Mouse (Mus musculus) liver, embryonic 14.5 days (tissue): ENCODE measurements around the gene Slc25a44. TPM values are rescaled to one million over a fixed set of nuclear protein-coding genes. Genes with fewer than 3 reads are reported as not detected.
A peak's percentile ranks its signal among the peaks of the same experiment; 100 is the strongest.

ENCODE experiments used
- ATAC-seq: fragments of 200-750 bp; cut with Nextera tagmentation; 2 replicates; pipeline ENCODE4 v1.8.0; 2017; ENCODE audit warnings: moderate number of reproducible peaks, mild to moderate bottlenecking, moderate library complexity; ENCODE audit not compliant: insufficient read depth
- DNase-seq, 3 experiments: peaks; one replicate each; pipeline ENCODE4 v3.0.0-alpha.2; 2012 to 2013; ENCODE audit warnings: low read depth in 3 of 3, low spot score in 3 of 3
- H3K27ac ChIP-seq: fragments of 300-500 bp; sonication (generic); 2 replicates; pipeline ENCODE4 v1.5.1; 2014; ENCODE audit warnings: moderate library complexity, mild to moderate bottlenecking, control low read depth, inconsistent platforms
- H3K27me3 ChIP-seq: fragments of 300-500 bp; sonication (generic); 2 replicates; pipeline ENCODE4 v1.6.1; 2014; ENCODE audit warnings: mild to moderate bottlenecking, low read length, moderate library complexity; ENCODE audit not compliant: control insufficient read depth, insufficient read depth
- H3K36me3 ChIP-seq: fragments of 300-500 bp; sonication (generic); replicated peaks from 2 replicates; pipeline ENCODE4 v1.6.1; 2014; ENCODE audit warnings: low read depth; ENCODE audit not compliant: control insufficient read depth, insufficient read depth
- H3K4me1 ChIP-seq, 2 experiments: fragments of 200-500 bp in 1 of 2; fragments of 300-500 bp in 1 of 2; sonication (generic) in 1 of 2; replicated peaks; 2 replicates each; pipeline ENCODE4 v1.6.1; 2012 to 2014; ENCODE audit warnings: antibody characterized with exemption in 1 of 2, inconsistent platforms in 1 of 2, low read length in 1 of 2; ENCODE audit not compliant: control insufficient read depth in 2 of 2, insufficient read depth in 2 of 2
- H3K4me2 ChIP-seq: fragments of 300-500 bp; sonication (generic); 2 replicates; pipeline ENCODE4 v1.6.1; 2014; ENCODE audit warnings: low read depth, mild to moderate bottlenecking, control low read depth, moderate library complexity
- H3K4me3 ChIP-seq, 2 experiments: fragments of 200-500 bp in 1 of 2; fragments of 300-500 bp in 1 of 2; sonication (generic) in 1 of 2; 2 replicates each; pipeline ENCODE4 v1.5.1; 2012 to 2014; ENCODE audit warnings: low read depth in 2 of 2, low read length in 2 of 2, mild to moderate bottlenecking in 2 of 2, control low read depth in 1 of 2, inconsistent platforms in 1 of 2, moderate library complexity in 1 of 2; ENCODE audit not compliant: insufficient read depth in 1 of 2
- H3K9ac ChIP-seq: fragments of 300-500 bp; sonication (generic); replicated peaks from 2 replicates; pipeline ENCODE4 v1.6.1; 2014; ENCODE audit warnings: mild to moderate bottlenecking, control low read depth, moderate library complexity
- H3K9me3 ChIP-seq: fragments of 300-500 bp; sonication (generic); 2 replicates; pipeline ENCODE4 v1.6.1; 2016; ENCODE audit warnings: low read length, mixed read lengths; ENCODE audit not compliant: control insufficient read depth
- CTCF ChIP-seq: IDR thresholded peaks from 2 replicates; pipeline ENCODE4 v1.5.1; 2016; ENCODE audit warnings: antibody characterized with exemption, low read depth, control low read depth
- EP300 ChIP-seq: IDR thresholded peaks from 2 replicates; pipeline ENCODE4 v1.6.1; 2016; ENCODE audit warnings: antibody characterized with exemption, low read depth
- WGBS: fragments of 180-500 bp; shearing (Covaris S2); extraction: QIAGEN DNeasy Blood & Tissue Kit; methylation state at CpG from one replicate; pipeline ENCODE4 v1.1.7; 2014; ENCODE audit not compliant: insufficient replicate concordance; 5-methylcytosine and 5-hydroxymethylcytosine counted together
- microRNA-seq: library from miRNA; unstranded; fragments of <30 nt; microRNA quantifications from one replicate; pipeline ENCODE4, GENCODE M21; 2016
- polyA plus RNA-seq, 2 experiments: library from polyadenylated mRNA; depleted of rRNA in 1 of 2; stranded (reverse) in 1 of 2; unstranded in 1 of 2; fragments of >200 nt; fragmentation: Nextera tagmentation in 1 of 2; extraction: Ambion mirVana in 1 of 2; gene quantifications; 2 replicates each; pipeline versions ENCODE4 v1.2.1 to v1.2.3; 2012 to 2014

Slc25a44 gene
- polyA plus RNA-seq, 2 experiments = 8.8 to 9.9 TPM

DNA sequence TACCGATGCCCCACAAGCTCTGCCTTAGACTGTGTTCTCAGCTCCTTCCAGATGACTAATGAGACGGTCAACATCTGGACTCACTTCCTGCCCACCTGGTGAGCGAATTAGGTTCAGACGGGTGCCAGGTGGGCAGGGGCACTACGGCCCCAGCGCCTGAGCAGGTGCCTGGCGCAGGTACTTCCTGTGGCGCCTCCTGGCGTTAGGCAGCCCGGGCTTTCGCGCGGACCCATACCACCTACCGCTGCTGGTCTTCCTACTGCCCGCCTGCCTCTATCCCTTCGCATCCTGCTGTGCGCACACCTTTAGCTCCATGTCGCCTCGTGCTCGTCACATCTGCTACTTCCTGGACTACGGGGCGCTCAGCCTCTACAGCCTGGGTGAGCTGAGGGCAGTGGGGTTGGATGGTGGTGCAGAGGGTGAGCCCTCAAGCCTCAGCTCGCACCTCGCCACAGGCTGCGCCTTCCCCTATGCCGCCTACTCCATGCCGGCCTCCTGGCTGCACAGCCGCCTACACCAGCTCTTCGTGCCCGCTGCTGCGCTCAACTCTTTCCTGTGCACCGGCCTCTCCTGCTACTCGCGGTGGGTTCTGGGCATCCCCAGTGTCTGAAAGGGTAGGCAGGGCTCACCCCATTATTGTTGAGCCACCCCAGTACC, 59.1 kb downstream of the Slc25a44 start:
- Histone ChIP-seq H3K27me3 (peaks cover 17% of the 10 kb centered on the region), H3K4me3 (peak overlapping the region; percentile 54 to 58; a peak in 3 of 4 replicates), H3K9ac (peak overlapping the region; percentile 52), H3K4me1 (peaks cover 32 to 37% of the 10 kb centered on the region in 2 experiments), H3K36me3 (peaks cover 17% of the 10 kb centered on the region), H3K27ac (no peak overlapping the region), H3K4me2 (peak overlapping the region; percentile 73), H3K9me3 (peaks cover 3% of the 10 kb centered on the region)
- TF ChIP-seq EP300 (no peak), CTCF (peak; percentile 51)
- ATAC-seq (no peak), DNase-seq (no peak)
- 32% methylated on average over 34 of the region's 34 CpGs for WGBS

GRCm38 (mm10) chr3:88364337-88364736, 60.6 kb downstream of the Slc25a44 start, which contains the start of gene Paqr6:
Gene Paqr6 (plus strand): TSS chr3:88364584.
- peak within 1 kb of the TSS; percentile 89 for H3K27ac ChIP-seq
- WGBS = 3% methylated on average over 16 of the region's 16 CpGs
- H3K4me2 ChIP-seq = peak within 1 kb of the TSS; percentile 73
- no peaks in the 10 kb centered on the region for H3K9me3 ChIP-seq
- peak within 1 kb of the TSS; percentile 54 to 58 for H3K4me3 ChIP-seq
- peaks cover 32 to 37% of the 10 kb centered on the region in 2 experiments for H3K4me1 ChIP-seq
- TF ChIP-seq CTCF (no peak), EP300 (no peak)
- DNase-seq = peak; percentile 69 to 76 (median 70)
- H3K36me3 ChIP-seq = peaks cover 32% of the 10 kb centered on the region
- H3K9ac ChIP-seq = peak within 1 kb of the TSS; percentile 52
- peaks cover 17% of the 10 kb centered on the region for H3K27me3 ChIP-seq
- peak; percentile 67 for ATAC-seq

DNA sequence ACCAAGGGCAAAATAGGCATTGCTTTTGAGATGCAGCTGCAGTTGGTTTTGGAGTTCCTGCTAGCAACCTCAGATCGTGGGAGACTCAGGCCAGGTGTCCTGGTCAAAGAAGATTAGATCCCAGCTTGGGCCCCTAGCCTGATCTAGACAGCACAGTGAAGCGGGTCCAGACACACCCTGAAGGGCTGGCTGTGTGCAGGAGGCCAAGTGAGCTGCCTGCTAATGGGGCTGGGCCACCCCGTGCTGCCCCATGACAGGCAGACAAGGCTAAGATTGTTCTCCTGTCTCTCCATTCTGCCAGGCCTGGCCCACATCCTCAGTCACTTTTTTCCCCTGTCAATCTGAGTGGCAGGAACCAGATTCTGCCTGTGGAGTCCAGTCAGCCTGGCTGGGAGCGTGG, 61.2 kb downstream of the Slc25a44 start:
- peak; percentile 92 for ATAC-seq

GRCm38 (mm10) chr3:88361612-88362313, 63.2 kb downstream of the Slc25a44 start:
- peaks cover 32 to 37% of the 10 kb centered on the region in 2 experiments for H3K4me1 ChIP-seq
- H3K4me2 ChIP-seq = no peak overlapping the region
- H3K27me3 ChIP-seq = peaks cover 17% of the 10 kb centered on the region
- no peak for ATAC-seq
- no peaks in the 10 kb centered on the region for H3K9me3 ChIP-seq
- WGBS = 85% methylated on average over 2 of the region's 2 CpGs
- peak overlapping the region; percentile 80 for H3K27ac ChIP-seq
- TF ChIP-seq CTCF (no peak), EP300 (no peak)
- H3K36me3 ChIP-seq = peaks cover 55% of the 10 kb centered on the region
- DNase-seq = no peak
- H3K4me3 ChIP-seq = no peak overlapping the region
- no peak overlapping the region; the same call in 1 of the 2 replicates for H3K9ac ChIP-seq

More for the DNA sequence above, 61.2 kb downstream of the Slc25a44 start:
- H3K4me1 ChIP-seq = peaks cover 32 to 37% of the 10 kb centered on the region in 2 experiments
- peak overlapping the region; percentile 89 for H3K27ac ChIP-seq
- no peaks in the 10 kb centered on the region for H3K9me3 ChIP-seq
- H3K4me3 ChIP-seq = peak overlapping the region in 1 of 2 experiments; percentile 54; a peak in 2 of 4 replicates
- DNase-seq = peak; percentile 79 to 83 (median 80)
- peaks cover 17% of the 10 kb centered on the region for H3K27me3 ChIP-seq
- 27% methylated on average over 4 of the region's 4 CpGs for WGBS
- TF ChIP-seq EP300 (peak; percentile 79), CTCF (no peak)
- peak overlapping the region; percentile 73 for H3K4me2 ChIP-seq
- H3K9ac ChIP-seq = peak overlapping the region; percentile 46
- H3K36me3 ChIP-seq = peaks cover 38% of the 10 kb centered on the region

GRCm38 (mm10) chr3:88361096-88361495, 63.8 kb downstream of the Slc25a44 start:
- Histone ChIP-seq H3K27ac (no peak overlapping the region), H3K4me1 (peaks cover 32 to 37% of the 10 kb centered on the region in 2 experiments), H3K9me3 (no peaks in the 10 kb centered on the region), H3K36me3 (peaks cover 62% of the 10 kb centered on the region), H3K9ac (no peak overlapping the region), H3K27me3 (peaks cover 14% of the 10 kb centered on the region), H3K4me3 (no peak overlapping the region), H3K4me2 (no peak overlapping the region)
- WGBS = 53% methylated on average over 6 of the region's 6 CpGs
- TF ChIP-seq CTCF = no peak
- TF ChIP-seq EP300 = no peak
- DNase-seq = no peak
- no peak for ATAC-seq

Small RNAs within 50 kb of the gene (microRNA-seq; reads per million reads assigned to microRNA genes)
- not detected for gene Mir7011

Other genes with a start within 250 kb of the Slc25a44 start
- gene Rhbg, start 170.4 kb downstream of the Slc25a44 start, polyA plus RNA-seq (2012; rRNA removed) = 5.6 and 7.8 TPM in 2 replicates
- gene Rhbg, start 170.4 kb downstream of the Slc25a44 start, polyA plus RNA-seq (2014; fragmentation: Nextera tagmentation; extraction: Ambion mirVana) = 7.6 and 8.0 TPM in 2 replicates
- not detected in 2 replicates for gene Gm38392, start 137.9 kb downstream of the Slc25a44 start, polyA plus RNA-seq (2012; rRNA removed)
- gene Gm38392, start 137.9 kb downstream of the Slc25a44 start, polyA plus RNA-seq (2014; fragmentation: Nextera tagmentation; extraction: Ambion mirVana) = not detected in 2 replicates
- gene Tsacc, start 128.1 kb downstream of the Slc25a44 start, polyA plus RNA-seq (2012; rRNA removed) = 2.3 and 2.5 TPM in 2 replicates
- 3.7 and 4.6 TPM in 2 replicates for gene Tsacc, start 128.1 kb downstream of the Slc25a44 start, polyA plus RNA-seq (2014; fragmentation: Nextera tagmentation; extraction: Ambion mirVana)
- gene Cct3, start 128.0 kb downstream of the Slc25a44 start, polyA plus RNA-seq (2012; rRNA removed) = 121 and 179 TPM in 2 replicates
- gene Cct3, start 128.0 kb downstream of the Slc25a44 start, polyA plus RNA-seq (2014; fragmentation: Nextera tagmentation; extraction: Ambion mirVana) = 269 and 292 TPM in 2 replicates
- gene Glmp, start 100.1 kb downstream of the Slc25a44 start, polyA plus RNA-seq (2012; rRNA removed) = 29.2 and 31.1 TPM in 2 replicates
- 51.6 and 52.4 TPM in 2 replicates for gene Glmp, start 100.1 kb downstream of the Slc25a44 start, polyA plus RNA-seq (2014; fragmentation: Nextera tagmentation; extraction: Ambion mirVana)
- gene Tmem79, start 89.0 kb downstream of the Slc25a44 start, polyA plus RNA-seq (2012; rRNA removed) = 0.70 and 0.92 TPM in 2 replicates
- gene Tmem79, start 89.0 kb downstream of the Slc25a44 start, polyA plus RNA-seq (2014; fragmentation: Nextera tagmentation; extraction: Ambion mirVana) = 0.92 and 1.0 TPM in 2 replicates
- 33.6 and 36.6 TPM in 2 replicates for gene Smg5, start 88.9 kb downstream of the Slc25a44 start, polyA plus RNA-seq (2012; rRNA removed)
- 18.8 and 23.7 TPM in 2 replicates for gene Smg5, start 88.9 kb downstream of the Slc25a44 start, polyA plus RNA-seq (2014; fragmentation: Nextera tagmentation; extraction: Ambion mirVana)
- 7.8 and 8.7 TPM in 2 replicates for gene Paqr6, start 60.6 kb downstream of the Slc25a44 start, polyA plus RNA-seq (2012; rRNA removed)
- gene Paqr6, start 60.6 kb downstream of the Slc25a44 start, polyA plus RNA-seq (2014; fragmentation: Nextera tagmentation; extraction: Ambion mirVana) = 4.1 and 6.6 TPM in 2 replicates
- gene Bglap3, start 52.4 kb downstream of the Slc25a44 start, polyA plus RNA-seq (2012; rRNA removed) = 0.27 and 0.38 TPM in 2 replicates
- 0.29 and 0.38 TPM in 2 replicates for gene Bglap3, start 52.4 kb downstream of the Slc25a44 start, polyA plus RNA-seq (2014; fragmentation: Nextera tagmentation; extraction: Ambion mirVana)
- gene Bglap2, start 46.4 kb downstream of the Slc25a44 start, polyA plus RNA-seq (2012; rRNA removed) = not detected in 2 replicates
- not detected in 2 replicates for gene Bglap2, start 46.4 kb downstream of the Slc25a44 start, polyA plus RNA-seq (2014; fragmentation: Nextera tagmentation; extraction: Ambion mirVana)
- not detected in 2 replicates for gene Bglap, start 40.7 kb downstream of the Slc25a44 start, polyA plus RNA-seq (2012; rRNA removed)
- gene Bglap, start 40.7 kb downstream of the Slc25a44 start, polyA plus RNA-seq (2014; fragmentation: Nextera tagmentation; extraction: Ambion mirVana) = not detected in 2 replicates
- 59.1 and 60.6 TPM in 2 replicates for gene Pmf1, start 14.8 kb downstream of the Slc25a44 start, polyA plus RNA-seq (2012; rRNA removed)
- 73.8 and 81.2 TPM in 2 replicates for gene Pmf1, start 14.8 kb downstream of the Slc25a44 start, polyA plus RNA-seq (2014; fragmentation: Nextera tagmentation; extraction: Ambion mirVana)
- gene Sema4a, start 36.0 kb upstream of the Slc25a44 start, polyA plus RNA-seq (2012; rRNA removed) = 12.7 and 17.8 TPM in 2 replicates
- 9.1 and 10.5 TPM in 2 replicates for gene Sema4a, start 36.0 kb upstream of the Slc25a44 start, polyA plus RNA-seq (2014; fragmentation: Nextera tagmentation; extraction: Ambion mirVana)
- 45.2 and 58.7 TPM in 2 replicates for gene Lmna, start 84.8 kb upstream of the Slc25a44 start, polyA plus RNA-seq (2012; rRNA removed)
- gene Lmna, start 84.8 kb upstream of the Slc25a44 start, polyA plus RNA-seq (2014; fragmentation: Nextera tagmentation; extraction: Ambion mirVana) = 115 and 132 TPM in 2 replicates
- 1.1 and 1.3 TPM in 2 replicates for gene Mex3a, start 107.3 kb upstream of the Slc25a44 start, polyA plus RNA-seq (2012; rRNA removed)
- gene Mex3a, start 107.3 kb upstream of the Slc25a44 start, polyA plus RNA-seq (2014; fragmentation: Nextera tagmentation; extraction: Ambion mirVana) = 0.74 and 0.82 TPM in 2 replicates
- gene Rab25, start 123.2 kb upstream of the Slc25a44 start, polyA plus RNA-seq (2012; rRNA removed) = 0.39 and 0.52 TPM in 2 replicates
- gene Rab25, start 123.2 kb upstream of the Slc25a44 start, polyA plus RNA-seq (2014; fragmentation: Nextera tagmentation; extraction: Ambion mirVana) = 0.25 TPM in 1 of 2 replicates, not detected in the other
- gene Lamtor2, start 127.9 kb upstream of the Slc25a44 start, polyA plus RNA-seq (2012; rRNA removed) = 63.1 and 73.1 TPM in 2 replicates
- 60.5 and 62.0 TPM in 2 replicates for gene Lamtor2, start 127.9 kb upstream of the Slc25a44 start, polyA plus RNA-seq (2014; fragmentation: Nextera tagmentation; extraction: Ambion mirVana)
- gene Ubqln4, start 128.6 kb upstream of the Slc25a44 start, polyA plus RNA-seq (2012; rRNA removed) = 22.7 and 27.2 TPM in 2 replicates
- 17.9 and 20.9 TPM in 2 replicates for gene Ubqln4, start 128.6 kb upstream of the Slc25a44 start, polyA plus RNA-seq (2014; fragmentation: Nextera tagmentation; extraction: Ambion mirVana)
- 165 and 230 TPM in 2 replicates for gene Ssr2, start 150.7 kb upstream of the Slc25a44 start, polyA plus RNA-seq (2012; rRNA removed)
- gene Ssr2, start 150.7 kb upstream of the Slc25a44 start, polyA plus RNA-seq (2014; fragmentation: Nextera tagmentation; extraction: Ambion mirVana) = 168 and 173 TPM in 2 replicates
- gene Arhgef2, start 180.8 kb upstream of the Slc25a44 start, polyA plus RNA-seq (2012; rRNA removed) = 8.5 and 8.9 TPM in 2 replicates
- gene Arhgef2, start 180.8 kb upstream of the Slc25a44 start, polyA plus RNA-seq (2014; fragmentation: Nextera tagmentation; extraction: Ambion mirVana) = 10.1 and 11.5 TPM in 2 replicates
- gene Rxfp4, start 228.0 kb upstream of the Slc25a44 start, polyA plus RNA-seq (2012; rRNA removed) = not detected in 2 replicates
- not detected in 2 replicates for gene Rxfp4, start 228.0 kb upstream of the Slc25a44 start, polyA plus RNA-seq (2014; fragmentation: Nextera tagmentation; extraction: Ambion mirVana)